Mouse (Mus musculus) heart, embryonic 14.5 days (tissue): ENCODE measurements around the gene Sox1. TPM values are rescaled to one million over a fixed set of nuclear protein-coding genes. Genes with fewer than 3 reads are reported as not detected.

ENCODE experiments used
- ATAC-seq: fragments of 200-750 bp; cut with Nextera tagmentation; 2 replicates; pipeline ENCODE4 v1.8.0; 2017; ENCODE audit warnings: low read depth, moderate TSS enrichment; ENCODE audit not compliant: insufficient number of reproducible peaks, insufficient read depth, low FRiP score
- H3K27ac ChIP-seq, 2 experiments: fragments of 200-500 bp in 1 of 2; fragments of 300-500 bp in 1 of 2; sonication (generic) in 1 of 2; replicated peaks in 1 of 2; 2 replicates each; pipeline ENCODE4 v1.5.1; 2012 to 2014; ENCODE audit warnings: low read depth in 2 of 2, low read length in 2 of 2, control low read depth in 1 of 2, mild to moderate bottlenecking in 1 of 2, mixed read lengths in 1 of 2; ENCODE audit not compliant: control insufficient read depth in 1 of 2, insufficient read depth in 1 of 2
- H3K27me3 ChIP-seq: fragments of 300-500 bp; sonication (generic); 2 replicates; pipeline ENCODE4 v1.6.1; 2014; ENCODE audit warnings: mild to moderate bottlenecking, low read length, control low read depth; ENCODE audit not compliant: control insufficient read depth, insufficient read depth
- H3K36me3 ChIP-seq: fragments of 300-500 bp; sonication (generic); 2 replicates; pipeline ENCODE4 v1.6.1; 2014; ENCODE audit warnings: mild to moderate bottlenecking, control low read depth, low read length, mixed read lengths; ENCODE audit not compliant: control insufficient read depth, insufficient read depth
- H3K4me1 ChIP-seq, 2 experiments: fragments of 200-500 bp in 1 of 2; fragments of 300-500 bp in 1 of 2; sonication (generic) in 1 of 2; 2 replicates each; pipeline ENCODE4 v1.6.1; 2012 to 2014; ENCODE audit warnings: low read length in 2 of 2, control low read depth in 1 of 2, mixed read lengths in 1 of 2; ENCODE audit not compliant: control insufficient read depth in 2 of 2, insufficient read depth in 2 of 2
- H3K4me2 ChIP-seq: fragments of 300-500 bp; sonication (generic); 2 replicates; pipeline ENCODE4 v1.6.1; 2014; ENCODE audit warnings: mild to moderate bottlenecking, low read length
- H3K4me3 ChIP-seq, 2 experiments: fragments of 200-500 bp in 1 of 2; fragments of 300-500 bp in 1 of 2; sonication (generic) in 1 of 2; 2 replicates each; pipeline ENCODE4 v1.5.1; 2012 to 2014; ENCODE audit warnings: low read length in 2 of 2, mild to moderate bottlenecking in 2 of 2, control low read depth in 1 of 2, low read depth in 1 of 2, moderate library complexity in 1 of 2; ENCODE audit not compliant: control insufficient read depth in 1 of 2, insufficient read depth in 1 of 2
- H3K9ac ChIP-seq: fragments of 300-500 bp; sonication (generic); 2 replicates; pipeline ENCODE4 v1.6.1; 2014; ENCODE audit warnings: mild to moderate bottlenecking, low read length
- H3K9me3 ChIP-seq: fragments of 300-500 bp; sonication (generic); 2 replicates; pipeline ENCODE4 v1.6.1; 2016; ENCODE audit warnings: low read length, control low read depth; ENCODE audit not compliant: control insufficient read depth
- whole genome bisulfite sequencing: fragments of 180-500 bp; shearing (Covaris S2); extraction: QIAGEN DNeasy Blood & Tissue Kit; methylation state at CpG from one replicate; pipeline ENCODE4 v1.1.7; 2014; 5-methylcytosine and 5-hydroxymethylcytosine counted together
- polyA plus RNA-seq: library from polyadenylated mRNA; unstranded; fragments of >200 nt; fragmentation: Nextera tagmentation; extraction: Ambion mirVana; gene quantifications from 2 replicates; pipeline ENCODE4 v1.2.1, GENCODE M21; 2014

Sox1 gene
- polyA plus RNA-seq, 1 experiment from 2014 or later: not detected

DNA sequence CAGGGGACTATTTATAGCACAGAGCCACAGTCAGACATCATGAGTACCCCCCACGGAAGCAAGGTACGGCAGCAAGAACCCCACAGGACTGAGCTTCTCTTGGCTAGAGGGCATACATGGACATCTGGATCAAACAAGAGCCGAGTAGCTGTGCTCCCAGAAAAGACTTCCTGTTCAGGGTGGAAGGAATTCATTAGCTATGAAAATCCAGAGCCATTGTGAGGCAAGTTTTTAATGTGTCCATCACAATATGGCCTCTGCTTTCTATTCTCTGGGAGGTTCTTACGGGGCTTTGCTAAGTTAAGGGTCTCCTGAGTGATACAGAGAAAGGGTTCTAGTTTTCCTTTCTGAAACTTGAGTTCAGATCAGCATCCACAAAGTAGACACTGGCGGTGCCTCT lies 33.8 kb downstream of the Sox1 start:
- Histone ChIP-seq H3K27ac (no peak overlapping the region), H3K9ac (no peak overlapping the region), H3K36me3 (no peaks in the 10 kb centered on the region), H3K9me3 (no peaks in the 10 kb centered on the region), H3K4me3 (no peak overlapping the region), H3K4me2 (no peak overlapping the region), H3K27me3 (peaks cover 100% of the 10 kb centered on the region), H3K4me1 (peaks cover 0 to 12% of the 10 kb centered on the region in 2 experiments; a peak in 2 of 4 replicates)
- no peak for ATAC-seq
- 34% methylated on average over 5 of the region's 5 CpGs for WGBS

DNA sequence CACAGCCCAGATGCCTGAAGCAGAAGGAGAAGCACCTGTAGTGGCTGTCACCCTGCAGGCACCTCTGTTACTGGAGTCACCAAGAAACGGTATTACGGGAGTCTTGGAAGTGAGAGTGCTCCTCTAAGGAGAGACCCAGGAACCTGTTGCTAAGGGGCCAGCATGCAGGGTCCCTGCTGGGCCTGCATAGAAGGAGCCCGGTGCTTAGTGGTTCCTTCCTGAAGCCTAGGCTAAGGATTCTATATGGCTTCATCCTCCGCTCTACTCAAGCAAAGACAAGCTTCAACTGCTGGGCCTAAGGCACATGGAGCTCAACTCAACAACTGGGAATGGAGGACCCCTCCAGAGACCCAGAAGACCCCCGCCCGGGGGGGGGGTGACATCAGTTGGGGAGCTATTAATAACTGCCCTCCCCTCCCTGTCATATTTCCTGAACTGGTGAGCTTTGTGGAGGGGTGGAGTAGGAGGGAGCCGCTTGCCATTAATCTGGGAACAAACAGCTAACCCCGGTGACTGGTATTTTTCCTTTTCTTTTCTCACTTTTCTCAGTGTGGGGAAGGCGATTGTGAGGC lies 34.6 kb downstream of the Sox1 start:
- Histone ChIP-seq H3K36me3 (no peaks in the 10 kb centered on the region), H3K27ac (no peak overlapping the region), H3K27me3 (peaks cover 100% of the 10 kb centered on the region), H3K4me2 (no peak overlapping the region), H3K4me3 (peak overlapping the region in 1 of 2 experiments; percentile 13; a peak in 1 of 4 replicates), H3K4me1 (peaks cover 0 to 12% of the 10 kb centered on the region in 2 experiments; a peak in 2 of 4 replicates), H3K9me3 (no peaks in the 10 kb centered on the region), H3K9ac (no peak overlapping the region)
- no peak for ATAC-seq
- WGBS: 8% methylated on average over 9 of the region's 9 CpGs

DNA sequence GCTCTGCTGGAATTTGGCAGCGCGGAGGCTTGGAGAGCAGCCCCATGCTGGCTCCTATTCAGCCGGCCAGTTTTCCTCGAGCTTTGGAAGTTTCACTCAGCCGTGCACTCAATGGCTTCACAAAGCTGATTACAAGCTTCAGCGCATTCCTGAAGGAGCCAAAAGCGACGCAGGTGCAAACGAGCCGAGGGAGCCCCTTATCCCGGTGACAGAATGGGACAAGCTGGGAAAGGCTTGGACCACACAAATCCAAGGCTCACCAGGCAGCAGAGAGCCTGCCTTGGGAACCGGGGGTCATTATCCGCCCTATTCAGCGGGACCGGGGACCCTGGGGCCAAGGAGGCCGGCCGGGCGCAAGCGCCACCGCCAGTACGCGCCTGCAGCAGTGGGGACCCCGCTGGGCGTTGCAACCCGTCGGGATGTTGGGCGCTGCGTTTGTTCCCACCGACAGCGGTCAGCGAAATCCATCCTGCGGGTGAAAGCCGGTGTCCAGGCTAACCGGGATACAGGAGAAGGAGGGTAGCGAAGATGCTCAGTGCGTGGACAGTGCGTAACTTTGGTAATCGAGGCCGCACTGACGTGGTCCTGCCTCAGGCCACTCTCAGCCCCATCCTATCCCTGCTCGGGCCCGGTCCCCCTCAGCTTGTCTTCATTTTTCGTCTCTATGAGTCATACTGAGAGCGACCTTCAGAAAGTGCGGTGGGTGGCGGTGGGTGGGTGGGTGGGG lies 35.2 kb downstream of the Sox1 start:
- peaks cover 95% of the 10 kb centered on the region for H3K27me3 ChIP-seq
- H3K9me3 ChIP-seq: no peaks in the 10 kb centered on the region
- no peak for ATAC-seq
- H3K4me3 ChIP-seq: peak overlapping the region in 1 of 2 experiments; percentile 13; a peak in 2 of 4 replicates
- H3K27ac ChIP-seq: no peak overlapping the region
- H3K4me1 ChIP-seq: peaks cover 0 to 12% of the 10 kb centered on the region in 2 experiments; a peak in 2 of 4 replicates
- H3K4me2 ChIP-seq: peak overlapping the region; percentile 39; the same call in 1 of the 2 replicates
- WGBS: 3% methylated on average over 44 of the region's 46 CpGs
- H3K36me3 ChIP-seq: no peaks in the 10 kb centered on the region
- H3K9ac ChIP-seq: no peak overlapping the region

DNA sequence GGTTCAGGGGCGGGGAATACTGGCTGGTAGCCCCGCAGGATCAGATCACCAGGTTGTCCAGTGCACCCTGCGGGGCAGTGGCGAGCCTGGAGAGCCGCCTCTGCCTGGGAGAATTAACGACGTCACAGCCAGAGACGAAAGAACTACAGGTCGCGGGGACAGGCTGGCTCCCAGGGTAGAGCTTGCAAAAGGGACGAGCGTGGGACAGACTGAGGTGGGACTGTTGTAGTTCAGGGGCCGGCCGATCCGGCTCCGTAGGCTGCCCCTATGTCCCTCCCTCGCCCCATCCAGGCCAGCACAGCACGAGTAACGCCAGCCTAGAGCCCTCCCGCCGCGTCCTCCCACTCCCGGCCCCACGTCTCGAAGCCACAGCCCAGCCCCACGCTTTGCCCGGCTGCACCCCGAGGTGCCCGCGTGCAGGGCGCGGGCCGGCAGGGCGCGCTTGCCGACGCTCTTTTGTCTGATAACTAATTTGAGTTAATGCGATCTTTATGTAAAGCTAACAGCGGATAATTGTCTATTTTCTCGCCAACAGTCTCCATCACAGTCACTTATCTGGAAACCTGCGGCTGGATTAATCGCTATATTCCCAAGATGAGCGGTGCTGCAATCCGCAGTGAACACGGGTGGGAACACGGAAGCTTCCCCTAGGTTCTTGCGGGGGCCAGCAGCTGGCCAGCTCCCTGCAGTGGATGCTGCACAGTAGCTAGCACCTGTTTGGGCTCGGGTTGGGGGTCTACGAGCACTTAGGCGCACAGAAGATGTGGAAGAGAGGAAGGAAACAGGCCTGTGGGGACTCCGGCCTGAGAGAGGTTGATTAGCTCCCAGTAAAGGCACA lies 36.0 kb downstream of the Sox1 start:
- WGBS: 3% methylated on average over 51 of the region's 51 CpGs
- no peak overlapping the region for H3K27ac ChIP-seq
- no peak for ATAC-seq
- no peaks in the 10 kb centered on the region for H3K9me3 ChIP-seq
- H3K4me2 ChIP-seq: peak overlapping the region; percentile 39
- H3K4me1 ChIP-seq: peaks cover 0 to 12% of the 10 kb centered on the region in 2 experiments; a peak in 2 of 4 replicates
- peaks cover 87% of the 10 kb centered on the region for H3K27me3 ChIP-seq
- no peaks in the 10 kb centered on the region for H3K36me3 ChIP-seq
- no peak overlapping the region for H3K9ac ChIP-seq
- peak overlapping the region in 1 of 2 experiments; percentile 13; a peak in 3 of 4 replicates for H3K4me3 ChIP-seq

DNA sequence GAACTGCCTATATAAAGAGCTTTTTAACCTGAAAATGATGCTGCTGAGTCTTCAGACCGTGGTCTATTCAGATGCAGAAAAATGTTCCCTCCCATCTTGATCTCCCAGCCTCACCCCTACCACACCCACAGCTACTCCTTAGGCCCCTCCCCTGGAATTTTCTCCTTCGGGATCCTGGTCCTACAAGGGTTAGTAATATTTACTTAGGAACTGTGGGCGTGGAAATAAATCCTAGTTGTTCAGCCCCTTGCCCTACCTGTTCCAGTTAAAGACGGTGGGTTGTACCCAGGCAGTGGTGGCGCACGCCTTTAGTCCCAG lies 36.6 kb downstream of the Sox1 start:
- Histone ChIP-seq H3K27me3 (peaks cover 81% of the 10 kb centered on the region), H3K9ac (no peak overlapping the region), H3K4me3 (no peak overlapping the region), H3K9me3 (no peaks in the 10 kb centered on the region), H3K4me1 (peaks cover 0 to 12% of the 10 kb centered on the region in 2 experiments; a peak in 2 of 4 replicates), H3K36me3 (no peaks in the 10 kb centered on the region), H3K4me2 (no peak overlapping the region), H3K27ac (no peak overlapping the region)
- WGBS: 53% methylated on average over 6 of the region's 6 CpGs
- no peak for ATAC-seq

DNA sequence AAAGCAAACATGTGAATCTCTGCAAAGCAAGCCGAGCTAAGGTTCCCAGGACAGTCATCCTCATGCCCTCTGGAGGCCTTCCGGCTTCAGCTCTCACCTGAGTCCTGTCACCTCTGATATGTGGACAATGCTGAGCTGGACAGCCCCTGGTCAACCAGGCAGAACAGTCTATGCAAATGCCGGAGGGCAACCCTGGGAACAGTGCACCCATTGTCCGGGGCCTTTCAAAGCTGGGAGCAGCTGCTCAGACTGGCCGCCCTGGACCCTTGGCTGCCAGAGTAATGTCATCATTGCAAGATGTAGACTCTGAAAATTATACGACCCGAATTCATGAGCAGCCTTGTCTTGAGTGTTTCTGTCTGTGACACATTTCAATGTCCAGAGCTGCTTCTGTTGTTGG lies 37.5 kb downstream of the Sox1 start:
- peaks cover 80% of the 10 kb centered on the region for H3K27me3 ChIP-seq
- no peak overlapping the region for H3K9ac ChIP-seq
- H3K27ac ChIP-seq: no peak overlapping the region
- no peaks in the 10 kb centered on the region for H3K36me3 ChIP-seq
- no peak overlapping the region for H3K4me2 ChIP-seq
- H3K4me3 ChIP-seq: no peak overlapping the region
- no peak for ATAC-seq
- H3K4me1 ChIP-seq: peaks cover 0 to 12% of the 10 kb centered on the region in 2 experiments; a peak in 2 of 4 replicates
- WGBS: 61% methylated on average over 7 of the region's 7 CpGs
- no peaks in the 10 kb centered on the region for H3K9me3 ChIP-seq

DNA sequence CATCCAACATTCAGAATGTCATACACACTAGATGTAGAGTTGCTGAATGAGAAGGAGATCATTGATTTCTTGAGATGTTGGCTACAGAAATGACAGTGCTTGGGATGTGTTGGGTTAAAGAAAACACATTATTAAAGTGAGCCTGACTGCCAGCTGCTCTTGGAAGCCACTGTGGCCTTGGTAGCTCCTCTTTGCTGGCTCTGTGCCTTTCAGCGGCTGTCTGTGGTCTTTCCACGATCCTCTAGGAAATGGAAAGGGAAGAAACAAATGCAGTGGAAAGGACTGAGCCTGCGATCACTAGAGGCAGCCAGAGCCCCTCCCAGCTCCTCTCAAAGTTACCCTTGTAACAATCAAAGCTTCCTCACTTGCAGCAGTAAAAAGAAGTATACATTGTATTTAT lies 39.7 kb downstream of the Sox1 start:
- H3K4me1 ChIP-seq: peaks cover 0 to 12% of the 10 kb centered on the region in 2 experiments; a peak in 2 of 4 replicates
- no peak for ATAC-seq
- no peak overlapping the region for H3K9ac ChIP-seq
- no peak overlapping the region for H3K4me3 ChIP-seq
- no peak overlapping the region for H3K27ac ChIP-seq
- peaks cover 58% of the 10 kb centered on the region for H3K27me3 ChIP-seq
- H3K9me3 ChIP-seq: no peaks in the 10 kb centered on the region
- 54% methylated on average over 3 of the region's 3 CpGs for WGBS
- no peak overlapping the region for H3K4me2 ChIP-seq
- H3K36me3 ChIP-seq: no peaks in the 10 kb centered on the region
